Mouse (Mus musculus) gastrocnemius, postnatal 10 days (tissue): ENCODE results near the gene Cenpm. TPM values are rescaled to one million over a fixed set of nuclear protein-coding genes. Genes with fewer than 3 reads are reported as not detected.
"Not testable (repeated sequence)": the region's sequence is repeated elsewhere in the genome, so short reads cannot be mapped to it uniquely, and the experiment has no call there.

Experiments used
- DNase-seq: peaks from one replicate; pipeline ENCODE4 v3.0.0; 2021; ENCODE audit warnings: mixed read lengths
- long read RNA-seq, 2 experiments: library from polyadenylated mRNA; stranded (forward); transcript quantifications; one replicate each; pipeline ENCODE4 v2.0.0; 2021
- total RNA-seq, 2 experiments: library from RNA; stranded (reverse); gene quantifications; 2 replicates each; pipeline ENCODE4 v1.2.3; 2021

The Cenpm gene
- 1 to 10 TPM; 4.2 to 7.0 TPM for total RNA-seq
- long read RNA-seq, experiment 1, transcript Cenpm-202 (6 exons, 1,202 nt), result major isoform, 6 of 7 reads
- long read RNA-seq, experiment 1, partial matches to known transcripts, result 0 of 7 reads
- long read RNA-seq, experiment 1, other reads (novel, unspliced or antisense), result 0 of 7 reads
- long read RNA-seq, experiment 2, partial matches to known transcripts, result 0 of 5 reads
- long read RNA-seq, experiment 2, other reads (novel, unspliced or antisense), result 1 of 5 reads

- DNase-seq, result peak; percentile 93
Measured at GRCm38 (mm10) chr15:82244115-82244804, at the start of gene Cenpm. TSS of gene Cenpm (minus strand) at chr15:82244748.

GRCm38 (mm10) chr15:82294059-82294458 is 49.5 kb upstream of the Cenpm start:
- DNase-seq, result no peak

- no peak for DNase-seq
Measured at GRCm38 (mm10) chr15:82293271-82293711, 48.7 kb upstream of the Cenpm start.

- no peak for DNase-seq
Measured at GRCm38 (mm10) chr15:82292851-82293250, 48.3 kb upstream of the Cenpm start.

- no peak for DNase-seq
Measured at GRCm38 (mm10) chr15:82290252-82290651, 45.7 kb upstream of the Cenpm start.

- no peak for DNase-seq
Measured at GRCm38 (mm10) chr15:82286157-82286556, 41.6 kb upstream of the Cenpm start.

- no peak for DNase-seq
Measured at GRCm38 (mm10) chr15:82280638-82281037, 36.1 kb upstream of the Cenpm start.

- DNase-seq, result no peak
Measured at GRCm38 (mm10) chr15:82277591-82277990, 33.0 kb upstream of the Cenpm start.

- DNase-seq, result no peak
Measured at GRCm38 (mm10) chr15:82274927-82275901, 30.7 kb upstream of the Cenpm start.

GRCm38 (mm10) chr15:82274593-82274926 is 30.0 kb upstream of the Cenpm start, which contains the start of gene Sept3:
TSS of gene Sept3 (plus strand) at chr15:82274893.
- DNase-seq, result no peak

- no peak for DNase-seq
Measured at GRCm38 (mm10) chr15:82272295-82272694, 27.7 kb upstream of the Cenpm start.

GRCm38 (mm10) chr15:82271201-82271600 is 26.7 kb upstream of the Cenpm start:
- peak; percentile 81 for DNase-seq

GRCm38 (mm10) chr15:82268783-82269182 is 24.2 kb upstream of the Cenpm start:
- DNase-seq, result no peak

GRCm38 (mm10) chr15:82268185-82268584 is 23.6 kb upstream of the Cenpm start:
- no peak for DNase-seq

GRCm38 (mm10) chr15:82266356-82266755 is 21.8 kb upstream of the Cenpm start:
- DNase-seq, result peak; percentile 71

- DNase-seq, result peak; percentile 79
Measured at GRCm38 (mm10) chr15:82259510-82259909, 15.0 kb upstream of the Cenpm start.

GRCm38 (mm10) chr15:82255944-82256383 is 11.4 kb upstream of the Cenpm start:
- no peak for DNase-seq

GRCm38 (mm10) chr15:82255248-82255647 is 10.7 kb upstream of the Cenpm start:
- DNase-seq, result no peak

GRCm38 (mm10) chr15:82252097-82252496 is 7.5 kb upstream of the Cenpm start, which contains the start of gene 1500009C09Rik:
TSS of gene 1500009C09Rik (plus strand) at chr15:82252397.
- DNase-seq, result no peak

- DNase-seq, result no peak
Measured at GRCm38 (mm10) chr15:82251579-82251978, 7.0 kb upstream of the Cenpm start.

GRCm38 (mm10) chr15:82247131-82247776 is 2.7 kb upstream of the Cenpm start:
- DNase-seq, result no peak

GRCm38 (mm10) chr15:82244805-82245161 is 235 bp upstream of the Cenpm start:
- DNase-seq, result not testable (repeated sequence)
